Mouse (Mus musculus) 3T3-L1 (cell line): ENCODE measurements at regions not wholly inside any gene's neighbourhood (a gene's known extent, or its start where the extent isn't known, plus 50 kb on each side); places are given as distances from the start of the nearest gene placed in this dataset.
A peak's percentile ranks its signal among the peaks of the same experiment; 100 is the strongest.

Experiments used
- DNase-seq: peaks from one replicate; pipeline ENCODE4 v3.0.0-alpha.2; 2015; ENCODE audit warnings: low read depth, low spot score

DNA sequence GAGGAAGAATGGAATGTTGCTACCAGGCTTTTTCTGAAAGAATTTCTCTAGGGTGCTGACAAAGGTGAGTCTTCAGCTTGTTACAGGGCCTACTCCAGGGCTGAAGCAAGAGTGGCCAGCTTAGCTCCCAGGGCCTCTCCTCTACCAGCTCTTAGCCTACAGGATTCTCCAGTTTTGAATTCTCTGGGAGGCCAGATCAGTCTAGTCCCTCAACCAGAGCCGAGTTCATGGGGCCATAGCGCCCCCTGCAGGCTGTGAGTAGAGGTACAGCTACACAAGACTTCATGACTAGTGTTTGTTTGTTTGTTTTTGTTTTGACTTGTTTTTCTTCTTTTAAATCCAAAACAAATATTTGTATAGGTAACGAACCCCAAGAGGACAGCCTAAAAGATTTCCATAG, 211.8 kb upstream of the Eef2kmt start:
- peak; percentile 25 for DNase-seq

- DNase-seq = no peak
Measured at GRCm38 (mm10) chr16:5466760-5467159, 211.0 kb upstream of the Eef2kmt start.

GRCm38 (mm10) chr16:5455352-5455965, 199.7 kb upstream of the Eef2kmt start:
- no peak for DNase-seq

DNA sequence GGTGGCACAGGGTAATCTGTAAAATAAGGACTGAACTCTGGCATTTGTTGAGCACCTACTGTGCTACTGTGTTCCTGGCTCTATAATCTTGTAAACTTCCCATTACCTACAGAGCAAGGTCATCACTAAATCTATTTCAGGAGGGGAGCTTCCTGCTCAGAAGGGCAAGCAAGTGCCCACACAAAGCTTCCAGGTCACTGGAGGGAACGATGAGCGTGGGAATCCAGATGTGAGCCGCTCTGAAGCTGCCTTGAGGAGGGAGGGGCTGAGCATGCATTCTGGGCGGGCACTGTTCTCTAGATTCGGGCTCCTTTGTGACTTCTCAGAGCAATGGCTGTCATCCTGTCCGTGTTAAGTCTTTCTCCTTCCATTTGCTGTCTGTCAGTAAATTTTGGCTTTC, 198.5 kb upstream of the Eef2kmt start:
- no peak for DNase-seq

DNA sequence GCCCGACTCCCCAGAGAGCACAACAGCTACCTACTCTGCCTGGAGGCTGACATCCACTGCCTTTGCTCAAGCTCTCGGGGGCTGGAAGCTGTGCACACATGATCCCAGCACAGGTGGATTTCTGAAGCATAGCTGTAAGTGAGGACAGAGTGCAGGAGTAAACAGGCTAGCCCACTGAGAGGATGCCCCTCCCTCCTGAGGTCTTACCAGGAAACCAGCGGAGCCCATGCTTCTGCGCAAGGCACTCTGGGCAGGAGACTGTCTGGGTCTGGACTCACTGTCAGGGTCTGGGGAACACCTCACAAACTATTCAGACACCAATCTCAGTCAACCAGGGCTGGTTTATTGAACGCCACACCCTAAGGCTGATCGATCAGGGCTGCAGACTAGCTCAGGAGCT, 197.2 kb upstream of the Eef2kmt start:
- no peak for DNase-seq

DNA sequence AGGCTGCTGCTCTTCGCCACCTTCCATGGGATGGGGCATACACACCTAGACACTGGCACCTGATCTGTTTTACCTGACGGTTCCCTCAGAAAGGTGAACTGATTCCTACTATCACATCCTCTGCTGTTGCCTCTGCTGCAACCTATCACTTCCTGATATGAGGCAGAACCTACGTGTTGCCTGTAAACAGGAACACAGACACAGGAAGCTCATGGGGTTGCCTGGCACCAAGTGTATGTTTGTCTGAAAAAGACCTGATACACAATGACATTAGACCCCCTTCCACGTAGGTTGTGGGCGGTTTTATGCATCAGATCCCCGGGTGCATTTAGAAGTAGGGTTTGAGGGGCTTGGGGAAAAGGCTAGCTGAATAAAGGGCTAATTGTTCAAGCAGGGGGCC, 190.0 kb upstream of the Eef2kmt start:
- DNase-seq = no peak

- no peak for DNase-seq
Measured at GRCm38 (mm10) chr16:5444785-5445184, 189.0 kb upstream of the Eef2kmt start.

- no peak for DNase-seq
Measured at GRCm38 (mm10) chr16:5439717-5440116, 183.9 kb upstream of the Eef2kmt start.

DNA sequence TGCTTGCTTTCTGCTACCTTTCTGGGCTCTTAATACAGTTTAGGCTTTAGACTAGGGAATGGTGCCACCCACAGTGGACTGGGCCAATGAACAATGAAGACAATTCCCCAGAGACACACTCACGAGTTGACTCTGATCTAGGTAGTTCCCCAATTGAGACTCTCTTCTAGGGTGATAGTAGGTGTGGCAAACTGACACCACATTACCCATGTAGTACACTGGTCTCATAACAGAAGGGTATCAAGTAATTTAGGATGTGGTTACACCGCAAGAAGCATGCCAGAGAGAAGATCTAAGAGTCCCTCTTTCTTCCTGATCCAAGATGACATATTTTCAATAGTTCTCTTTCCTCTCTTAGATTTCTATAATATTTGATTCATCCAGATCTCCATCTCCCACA, 182.6 kb upstream of the Eef2kmt start:
- DNase-seq = no peak

- no peak for DNase-seq
Measured at GRCm38 (mm10) chr16:5431689-5432088, 175.9 kb upstream of the Eef2kmt start.

- no peak for DNase-seq
Measured at GRCm38 (mm10) chr16:5431111-5431510, 175.3 kb upstream of the Eef2kmt start.

DNA sequence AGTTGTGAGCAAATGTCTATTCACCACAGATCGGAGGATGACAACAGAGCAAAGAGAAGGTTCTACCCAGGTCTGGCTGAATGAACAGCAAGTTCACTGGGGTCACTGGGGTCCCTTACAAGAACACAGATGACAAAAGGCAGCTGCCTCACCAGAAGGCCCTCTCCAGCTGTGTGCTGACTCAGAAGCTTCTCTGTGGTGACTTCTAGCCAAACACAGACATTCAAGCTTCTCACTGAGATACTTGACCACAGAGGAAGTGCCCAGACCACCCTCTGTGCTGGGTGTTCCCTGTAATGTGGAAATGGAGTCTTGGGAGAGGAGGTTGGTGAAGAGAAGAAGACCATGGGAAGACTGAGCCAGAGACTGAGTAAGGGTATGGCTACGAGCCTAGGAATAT, 173.7 kb upstream of the Eef2kmt start:
- no peak for DNase-seq

GRCm38 (mm10) chr16:5425908-5426307, 170.1 kb upstream of the Eef2kmt start:
- no peak for DNase-seq

DNA sequence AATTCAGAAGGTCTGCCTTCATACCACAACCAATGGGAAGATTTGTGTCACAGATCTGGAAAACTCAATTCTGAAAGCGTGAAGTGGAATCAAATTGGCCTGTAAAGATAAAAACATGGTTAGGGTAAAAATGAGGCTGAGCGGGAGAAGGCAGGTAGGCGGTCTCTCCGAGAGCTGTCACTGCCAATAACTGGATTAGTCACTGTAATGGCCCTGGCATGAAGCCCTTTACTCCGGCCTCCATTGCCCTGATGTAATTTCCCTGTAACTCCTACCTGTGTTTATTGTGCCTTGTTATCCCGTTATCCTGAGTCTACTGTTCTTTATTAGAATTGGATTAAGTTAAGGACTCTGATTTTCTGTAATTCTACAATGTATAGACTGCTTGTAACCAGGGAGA, 166.3 kb upstream of the Eef2kmt start:
- DNase-seq = no peak

GRCm38 (mm10) chr16:5421591-5421990, 165.8 kb upstream of the Eef2kmt start:
- DNase-seq = no peak

- no peak for DNase-seq
Measured at GRCm38 (mm10) chr16:5419467-5419866, 163.7 kb upstream of the Eef2kmt start.

GRCm38 (mm10) chr16:5418462-5419197, 162.8 kb upstream of the Eef2kmt start:
- no peak for DNase-seq

- DNase-seq = no peak
Measured at GRCm38 (mm10) chr16:5415310-5415709, 159.5 kb upstream of the Eef2kmt start.

DNA sequence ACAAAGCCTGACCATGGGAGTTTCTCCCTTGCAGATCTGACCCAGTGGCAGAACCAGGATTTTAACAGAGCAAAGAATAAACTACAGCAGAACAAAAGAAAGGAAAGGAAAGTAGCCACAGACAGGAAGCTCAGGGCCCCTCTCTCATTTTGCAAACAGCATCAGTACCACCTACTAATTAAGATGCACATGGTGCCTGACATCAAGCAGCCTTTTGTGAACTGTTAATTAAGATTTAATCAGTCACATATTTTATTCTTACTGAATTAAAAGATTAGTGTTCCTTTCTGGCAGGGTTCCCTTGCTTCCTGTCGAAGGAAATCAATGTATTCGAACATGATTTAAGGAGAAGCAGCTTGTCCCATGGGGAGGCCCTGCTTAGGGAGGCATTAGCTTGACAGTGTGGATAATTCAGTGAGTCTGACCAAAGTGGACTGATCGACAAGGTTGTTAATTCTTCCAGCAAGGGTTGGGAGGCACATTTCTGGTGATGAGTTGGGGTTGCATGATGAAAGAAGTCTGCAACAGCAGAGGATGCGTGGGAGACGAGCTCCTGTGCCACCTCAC, 156.1 kb upstream of the Eef2kmt start:
- DNase-seq = no peak

DNA sequence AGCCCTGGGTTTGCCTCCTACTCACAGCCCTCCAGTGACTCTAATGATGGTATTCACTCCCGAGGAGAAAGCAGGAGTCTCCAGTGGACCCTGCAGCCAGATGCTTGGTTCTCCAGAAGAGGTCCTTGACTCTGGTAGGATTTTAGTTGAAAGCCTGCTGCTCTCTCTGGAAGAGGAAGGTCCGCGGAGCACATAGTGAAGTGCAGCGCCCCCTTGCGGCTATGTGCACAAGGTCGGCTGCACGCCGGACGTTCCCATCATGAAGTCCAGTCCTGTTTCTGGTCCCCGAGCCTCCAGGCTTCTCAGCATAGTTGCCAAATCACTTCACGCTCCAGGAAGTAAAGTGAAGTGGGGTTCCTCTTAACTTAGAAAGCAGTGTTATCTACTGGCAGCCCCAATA, 150.9 kb upstream of the Eef2kmt start:
- peak; percentile 48 for DNase-seq

GRCm38 (mm10) chr16:5393336-5393735, 137.6 kb upstream of the Eef2kmt start:
- DNase-seq = no peak

GRCm38 (mm10) chr16:5382930-5383329, 127.1 kb upstream of the Eef2kmt start:
- DNase-seq = no peak

GRCm38 (mm10) chr16:5382228-5382884, 126.6 kb upstream of the Eef2kmt start:
- DNase-seq = no peak
